Mouse (Mus musculus) left cerebral cortex, postnatal 14 days (tissue): ENCODE results near the gene Gm17018. TPM values are rescaled to one million over a fixed set of nuclear protein-coding genes. Genes with fewer than 3 reads are reported as not detected.
A peak's percentile ranks its signal among the peaks of the same experiment; 100 is the strongest.

Experiments
- DNase-seq, 2 experiments: peaks; one replicate each; pipeline ENCODE4 v3.0.0; 2021 to 2022; ENCODE audit warnings: low spot score in 2 of 2, mixed read lengths in 1 of 2
- intact Hi-C: fragments of 180-260 bp; cut with DNase I; formaldehyde crosslinking; loops from one replicate; pipeline ENCODE4 v1.15.1; 2025
- long read RNA-seq, 2 experiments: library from polyadenylated mRNA; stranded (forward); transcript quantifications; one replicate each; pipeline ENCODE4 v2.0.0; 2021
- total RNA-seq, 2 experiments: library from RNA; stranded (reverse); gene quantifications; 2 replicates each; pipeline ENCODE4 v1.2.3; 2021

Gene Gm17018
- total RNA-seq: 10 to 100 TPM; 58.3 to 72.0 TPM
- long read RNA-seq, experiment 1, transcript Gm17018-201 (6 exons, 1,353 nt): major isoform, 70 of 105 reads
- long read RNA-seq, experiment 1, partial matches to known transcripts: 2 of 105 reads
- long read RNA-seq, experiment 1, other reads (novel, unspliced or antisense): 32 of 105 reads
- long read RNA-seq, experiment 2, transcript Gm17018-201 (6 exons, 1,353 nt): major isoform, 62 of 87 reads
- long read RNA-seq, experiment 2, partial matches to known transcripts: 1 of 87 reads
- long read RNA-seq, experiment 2, other reads (novel, unspliced or antisense): 24 of 87 reads

DNA sequence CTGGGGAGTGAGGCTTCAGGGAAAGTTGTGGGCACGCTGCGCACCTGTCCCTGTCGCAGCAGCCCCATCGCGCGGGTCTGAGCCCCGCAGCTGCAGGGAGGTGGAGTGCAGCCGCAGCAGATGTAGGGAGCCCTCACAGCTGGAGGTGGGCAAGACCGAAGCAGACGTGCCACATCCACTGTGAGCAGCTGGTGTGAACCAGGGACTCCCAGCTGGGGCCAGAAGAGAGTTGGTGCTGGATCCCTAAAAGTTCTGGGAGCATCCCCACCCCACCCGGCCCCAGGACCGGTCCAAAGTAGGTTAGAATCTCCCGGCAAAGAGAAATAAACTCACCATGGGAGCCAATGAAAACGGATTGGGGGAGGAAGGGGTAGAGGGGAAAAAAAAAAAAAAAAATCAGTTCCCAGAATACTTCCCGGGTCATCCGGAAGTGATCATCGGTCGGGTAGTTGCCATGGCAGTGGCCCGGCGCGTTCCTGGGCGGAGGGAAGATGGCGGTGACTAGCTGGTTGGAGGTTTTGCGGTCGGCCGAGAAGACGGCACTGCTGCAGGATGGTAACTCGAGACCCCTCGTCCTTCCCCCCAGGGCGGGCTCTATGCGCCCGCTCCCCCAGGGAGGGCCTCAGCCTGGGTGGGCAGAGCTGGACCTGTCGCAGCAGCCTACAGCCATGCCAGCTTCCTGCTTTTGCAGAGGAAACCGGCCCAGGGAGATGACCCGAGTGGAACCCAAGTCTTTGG is at the start of gene Gm17018, which contains the start of gene Poll:
TSS of gene Gm17018 (plus strand) at position 463 of the 738 bp plus-strand sequence.
TSS of gene Poll (minus strand) at position 379 of the 738 bp plus-strand sequence.
- DNase-seq: peak; percentile 80 to 84
- intact Hi-C loops: no loop called here

DNA sequence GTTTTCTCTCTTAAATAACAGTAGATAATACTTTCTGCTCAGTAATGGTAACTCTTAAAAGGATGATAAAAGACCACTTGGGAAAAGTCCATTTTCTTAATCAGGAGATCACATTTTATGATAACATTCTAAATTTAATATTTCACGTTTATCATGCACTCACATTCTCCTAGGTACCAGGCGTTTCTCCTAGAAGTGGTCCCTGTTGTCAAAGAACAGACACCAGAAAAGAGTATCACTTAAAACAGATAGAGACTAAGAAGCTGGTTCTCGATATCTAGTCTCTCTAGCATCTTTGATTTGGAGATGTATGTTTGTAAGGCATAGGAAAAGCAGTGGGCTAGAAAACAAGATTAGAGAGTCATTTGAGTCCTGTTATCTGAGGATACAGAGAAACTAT is 49.7 kb upstream of the Gm17018 start:
- intact Hi-C loops: no loop called here

GRCm38 (mm10) chr19:45511406-45511805 is 49.0 kb upstream of the Gm17018 start:
- DNase-seq: no peak

More for the DNA sequence above, 49.7 kb upstream of the Gm17018 start:
- no peak for DNase-seq

DNA sequence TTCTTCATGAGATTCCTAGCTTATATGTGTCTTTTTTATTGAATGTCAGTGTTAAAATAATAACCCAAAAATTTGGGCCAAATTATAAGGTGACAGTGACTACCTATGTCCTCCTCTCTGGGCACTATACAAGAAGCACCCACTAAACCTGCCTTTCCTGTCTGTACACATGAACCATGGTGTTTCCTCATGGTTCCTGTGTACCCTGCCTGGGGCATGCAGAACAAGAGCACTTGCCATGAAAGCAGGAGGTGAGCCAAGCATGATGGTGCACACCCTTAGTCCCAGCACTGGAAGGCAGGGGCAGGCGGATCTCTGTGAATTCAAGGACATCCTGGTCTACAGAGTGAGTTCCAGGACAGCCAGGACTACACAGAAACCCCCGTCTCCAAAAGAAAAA is 45.1 kb upstream of the Gm17018 start:
- DNase-seq: no peak
- intact Hi-C loops: no loop called here

More at GRCm38 (mm10) chr19:45511406-45511805, 49.0 kb upstream of the Gm17018 start:
- intact Hi-C loops: no loop called here

DNA sequence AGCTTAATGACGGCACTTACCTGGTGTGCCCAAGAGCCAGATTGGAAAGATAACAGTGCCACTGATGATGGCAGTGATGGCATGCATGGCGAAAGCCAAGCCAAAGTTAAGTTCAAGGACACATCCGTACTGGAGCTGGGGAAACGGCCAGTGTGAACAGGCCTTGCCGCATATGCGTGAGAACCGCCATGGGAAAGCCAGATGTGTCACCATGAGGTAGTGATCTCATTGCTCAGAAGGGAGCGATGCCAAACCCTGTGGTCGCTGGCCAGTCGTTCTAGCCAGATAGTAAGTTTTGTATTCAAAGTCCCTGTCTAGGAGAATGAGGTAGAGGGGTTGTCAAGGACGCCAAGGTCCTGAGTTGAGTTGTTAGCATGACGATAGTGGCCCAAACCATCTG is 44.2 kb upstream of the Gm17018 start:
- intact Hi-C loops: no loop called here
- DNase-seq: no peak

DNA sequence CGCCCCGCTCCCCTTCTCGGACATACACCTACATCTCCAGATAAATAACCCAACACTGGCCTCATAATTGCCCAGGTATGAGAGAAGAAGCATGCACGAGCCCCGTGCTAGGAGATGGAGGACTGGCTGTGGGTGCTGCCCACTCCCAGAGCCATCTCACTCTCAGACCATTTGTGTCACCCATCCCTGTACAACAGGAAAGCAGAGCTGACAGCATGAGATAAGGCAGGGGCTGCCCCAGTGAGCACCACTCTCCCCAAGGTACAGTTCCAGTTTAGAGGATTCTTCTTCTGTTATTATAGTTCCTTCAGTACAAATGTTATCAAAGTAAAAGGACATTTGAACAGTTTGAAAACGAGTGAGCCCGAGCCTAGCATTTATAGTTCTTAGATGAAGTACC is 33.0 kb upstream of the Gm17018 start:
- no peak for DNase-seq
- intact Hi-C loops: no loop called here

DNA sequence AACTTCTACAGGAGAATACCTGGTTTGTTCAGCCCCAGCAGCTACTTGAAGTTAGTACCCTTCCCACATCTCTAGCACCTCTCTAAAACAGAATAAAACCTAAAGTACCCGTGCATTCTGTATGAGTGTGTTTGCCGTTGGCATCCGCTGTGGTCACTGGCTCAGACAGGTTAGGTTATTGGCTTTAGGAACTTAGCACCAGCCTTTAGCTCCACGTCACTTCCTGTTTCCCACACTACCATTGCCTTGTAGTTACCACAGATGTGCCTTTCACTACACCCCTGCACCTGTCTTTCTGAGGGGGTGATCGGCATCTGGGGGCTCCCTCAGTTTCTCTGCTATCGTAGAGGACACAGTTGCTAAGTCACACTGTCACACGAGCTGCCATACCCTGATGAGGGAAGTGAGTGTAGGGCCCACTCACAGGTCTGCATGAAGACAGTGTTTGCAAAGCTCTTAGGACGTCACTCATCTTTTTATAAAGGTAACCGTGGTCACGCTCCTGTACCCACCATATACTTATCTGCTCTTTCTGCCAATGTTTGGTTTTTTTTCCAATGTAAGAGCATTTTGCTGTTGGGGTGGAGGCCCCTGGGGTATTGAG is 32.4 kb upstream of the Gm17018 start:
- intact Hi-C loops: no loop called here
- no peak for DNase-seq

DNA sequence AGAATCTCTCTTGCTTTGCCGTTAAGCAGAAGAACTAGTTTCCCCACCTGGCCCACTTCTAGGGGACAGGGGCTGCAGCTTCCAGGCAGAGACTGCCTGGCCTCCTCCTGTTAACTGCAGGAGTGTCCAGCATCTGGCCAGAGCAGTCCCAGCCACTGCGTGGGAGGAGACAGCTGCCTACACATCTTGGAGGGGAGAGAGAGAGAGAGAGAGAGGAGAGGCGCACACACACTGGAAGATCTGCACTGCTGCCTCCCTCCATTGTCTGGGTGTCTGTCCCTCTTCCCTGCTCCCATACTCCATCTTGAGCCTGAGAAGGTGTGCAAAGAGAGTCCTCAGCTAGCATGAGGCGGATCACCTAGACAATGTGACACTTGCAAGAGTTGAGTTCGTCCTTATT is 31.1 kb upstream of the Gm17018 start:
- DNase-seq: no peak
- intact Hi-C loops: no loop called here

DNA sequence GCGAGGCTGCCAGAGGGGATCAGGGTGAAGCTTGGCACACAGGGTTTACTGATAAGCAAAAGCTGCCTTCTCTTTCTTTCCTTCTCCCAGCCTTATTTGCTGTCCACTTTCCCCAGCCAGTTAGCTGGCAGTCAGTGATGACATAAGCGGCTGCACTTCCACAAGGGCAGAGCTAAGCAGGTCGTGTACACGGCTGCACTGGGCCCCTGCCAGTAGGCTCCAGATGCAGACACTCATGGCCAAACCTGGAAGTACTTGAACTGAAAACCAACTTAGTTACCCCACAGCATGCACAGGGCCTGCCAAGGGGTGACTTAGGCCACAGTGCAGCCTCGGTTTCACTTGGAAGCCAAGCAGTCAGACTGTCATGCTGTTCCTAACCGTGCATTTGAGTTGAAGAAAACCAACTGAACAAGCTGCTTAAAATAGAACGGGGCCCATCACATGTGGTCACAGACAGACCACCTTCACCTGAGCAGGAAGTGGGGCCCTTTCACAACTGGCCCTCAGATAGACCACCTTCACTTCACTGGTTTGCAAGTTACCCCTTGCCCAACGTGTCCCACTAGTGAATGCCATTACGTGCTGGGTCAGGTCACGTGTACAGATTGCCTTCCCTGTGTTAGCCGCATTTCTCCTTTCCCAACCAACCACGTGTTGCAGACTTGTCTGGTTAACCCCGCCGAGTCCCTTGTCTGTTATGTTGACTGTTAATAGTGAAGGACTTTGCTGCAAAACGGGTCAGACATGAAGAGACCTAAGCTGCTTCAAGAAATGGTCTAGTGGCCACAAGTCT is 30.0 kb upstream of the Gm17018 start:
- DNase-seq: no peak
- intact Hi-C loops: no loop called here

DNA sequence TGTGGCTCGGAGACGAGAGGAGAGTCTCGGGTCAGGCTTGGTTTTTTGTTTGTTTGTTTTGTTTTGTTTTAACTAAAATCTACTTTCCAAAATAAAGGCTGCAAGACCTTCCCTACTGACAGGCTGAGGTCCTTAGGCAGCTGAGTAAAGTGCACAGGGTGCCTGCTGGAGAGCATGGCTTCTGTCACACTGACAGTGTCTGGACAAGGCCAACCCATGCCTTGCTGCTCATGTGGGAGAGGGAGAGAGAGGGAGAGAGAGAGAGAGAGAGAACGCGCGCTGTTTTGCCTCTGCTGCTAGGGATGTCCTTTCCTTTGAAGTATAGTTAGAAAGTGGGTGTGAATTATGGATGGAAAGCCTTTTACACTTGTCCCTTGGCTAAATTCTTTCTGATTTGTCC is 28.9 kb upstream of the Gm17018 start:
- intact Hi-C loops: no loop called here
- no peak for DNase-seq

DNA sequence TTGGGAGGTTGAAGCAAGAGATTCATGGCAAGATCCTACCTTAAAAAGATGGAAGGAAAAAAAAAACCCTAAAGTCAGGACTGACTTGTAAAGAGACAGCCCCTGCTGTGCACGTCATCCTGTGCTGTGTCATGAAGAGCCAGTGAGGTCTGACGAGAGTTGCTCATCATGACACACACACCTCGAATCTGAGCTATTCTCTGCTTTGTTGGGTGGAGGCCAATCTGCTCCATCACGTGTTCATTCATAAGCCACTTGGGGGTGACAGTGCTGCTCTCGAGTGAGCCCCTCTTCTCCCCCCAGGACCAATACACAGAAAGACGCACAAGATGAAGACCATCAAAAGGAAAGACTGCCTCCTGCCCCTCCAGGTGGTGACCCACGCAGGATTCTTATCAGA is 26.8 kb upstream of the Gm17018 start:
- no peak for DNase-seq
- intact Hi-C loops: no loop called here

DNA sequence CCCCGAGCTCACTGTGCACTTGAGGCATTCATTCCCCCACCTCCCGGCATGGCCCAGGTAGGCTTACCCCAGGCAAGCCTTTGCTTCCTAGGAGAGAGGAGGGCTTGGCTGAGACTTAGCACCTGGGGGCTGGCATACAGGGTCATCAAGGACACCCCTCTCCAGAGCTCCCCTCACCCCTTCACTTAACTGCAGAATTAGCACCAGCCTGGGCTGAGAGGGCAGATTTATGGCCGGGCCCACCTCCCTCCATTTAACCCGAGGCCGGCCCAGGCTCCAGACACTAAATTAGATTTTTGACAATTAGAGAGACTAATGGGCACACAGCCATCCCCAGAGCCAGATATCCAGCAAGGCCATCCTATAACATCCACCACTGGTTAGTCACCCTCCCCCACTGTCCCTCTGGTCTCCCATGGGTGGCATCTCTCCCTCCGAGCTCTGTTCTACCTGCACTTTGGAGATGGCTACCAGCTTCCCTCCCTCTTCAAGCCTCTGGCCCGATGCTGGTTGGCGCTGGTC is 25.1 kb upstream of the Gm17018 start:
- DNase-seq: no peak

DNA sequence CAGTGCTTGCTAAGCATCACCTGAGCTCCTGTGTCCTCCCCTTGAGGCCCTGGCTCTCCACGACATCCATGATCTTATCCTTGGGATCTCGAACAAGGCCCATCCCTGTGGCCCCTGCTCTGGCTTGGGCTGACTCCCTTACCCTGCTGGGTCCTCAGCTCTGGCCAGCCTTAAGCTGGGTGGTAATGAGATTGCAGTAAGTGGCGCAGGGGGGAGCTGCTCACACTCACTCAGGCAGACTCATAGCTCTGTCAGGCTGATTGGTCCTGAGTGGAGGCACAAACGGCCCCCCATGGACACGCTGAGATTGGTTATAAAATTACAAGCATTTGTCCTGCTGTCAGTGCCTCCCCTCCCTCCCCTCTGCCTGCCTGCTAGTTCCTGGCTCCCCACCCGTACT is 24.5 kb upstream of the Gm17018 start:
- no peak for DNase-seq
- intact Hi-C loops: no loop called here

More for the DNA sequence above, 25.1 kb upstream of the Gm17018 start:
- intact Hi-C loops: no loop called here

- intact Hi-C loops: no loop called here
- DNase-seq: peak; percentile 52 to 57
Observed at GRCm38 (mm10) chr19:45537505-45537904, 22.9 kb upstream of the Gm17018 start.

- peak; percentile 42 to 67 for DNase-seq
Observed at GRCm38 (mm10) chr19:45540657-45541408, 19.6 kb upstream of the Gm17018 start.

GRCm38 (mm10) chr19:45541409-45542041 is 18.9 kb upstream of the Gm17018 start:
- intact Hi-C loops: loop anchor here (5.0 kb wide), 2 partner anchors 54 to 99 kb away; no protein-coding TSS in a partner anchor
- peak; percentile 61 to 62 for DNase-seq

More at GRCm38 (mm10) chr19:45540657-45541408, 19.6 kb upstream of the Gm17018 start:
- intact Hi-C loops: loop anchor here (5.0 kb wide), 2 partner anchors 54 to 99 kb away; no protein-coding TSS in a partner anchor

DNA sequence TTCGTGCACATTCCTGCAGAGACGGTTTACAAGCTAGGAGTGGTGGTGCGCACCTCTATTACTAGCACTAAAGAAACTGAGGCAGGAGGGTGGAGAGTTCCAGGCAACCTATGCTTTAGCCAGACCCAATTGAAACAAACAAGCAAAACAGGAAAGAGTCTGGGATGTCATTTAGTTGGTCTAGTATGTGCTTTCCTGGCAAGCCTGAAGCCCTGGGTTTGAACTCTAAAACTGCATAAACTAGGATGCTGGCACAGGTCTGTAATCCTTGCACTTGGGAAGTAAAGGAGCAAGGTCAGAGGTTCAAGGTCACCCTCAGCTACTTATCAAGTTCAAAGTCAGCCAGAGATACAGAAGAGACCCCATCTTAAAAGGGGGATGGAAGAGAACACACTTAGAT is 18.4 kb upstream of the Gm17018 start:
- intact Hi-C loops: loop anchor here (5.0 kb wide), 2 partner anchors 55 to 100 kb away; no protein-coding TSS in a partner anchor
- DNase-seq: no peak
